Mouse (Mus musculus): Measurements from ENCODE around the gene Lysmd1. TPM values are rescaled to one million over a fixed set of nuclear protein-coding genes. Genes with fewer than 3 reads are reported as not detected.
"Not testable (repeated sequence)": the region's sequence is repeated elsewhere in the genome, so short reads cannot be mapped to it uniquely, and the experiment has no call there.

The Lysmd1 gene
- polyA plus RNA-seq, 1 experiment from 2014 or later, result 9.7 TPM

DNA sequence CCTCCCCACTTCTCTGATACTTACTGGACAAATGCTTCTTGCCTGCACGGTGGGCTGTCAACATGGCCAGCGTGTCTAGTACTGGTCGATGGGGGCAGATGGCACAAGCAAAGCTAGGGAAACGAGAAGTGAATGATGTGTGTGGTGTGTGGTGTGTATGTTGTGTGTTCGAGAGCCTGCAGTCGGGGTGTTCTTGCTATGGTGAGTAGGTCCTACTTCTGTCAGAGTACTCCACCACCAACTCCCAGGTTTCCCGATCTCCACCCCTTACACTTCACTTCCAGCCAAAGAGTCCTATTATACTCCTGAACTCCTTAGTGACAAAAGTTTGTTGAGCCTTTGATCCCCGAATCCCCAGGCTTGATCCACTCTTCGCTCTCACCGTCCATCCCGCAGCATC, 712 bp upstream of the Lysmd1 start:
- 48% methylated on average over 11 of the region's 11 CpGs for WGBS
- Histone ChIP-seq H3K9ac (ENCODE audit: low read length) (peak overlapping the region; percentile 81), H3K4me3 (ENCODE audit: low read length) (peak overlapping the region; percentile 89), H3K27me3 (ENCODE audit: control insufficient read depth, insufficient read depth, low read length) (no peaks in the 10 kb centered on the region), H3K27ac (ENCODE audit: low read length) (peak overlapping the region; percentile 84; the same call in 1 of the 2 replicates), H3K9me3 (replicated peaks; ENCODE audit: control insufficient read depth, low read length) (no peaks in the 10 kb centered on the region), H3K4me2 (ENCODE audit: low read depth, low read length) (peak overlapping the region; percentile 90), H3K36me3 (ENCODE audit: control insufficient read depth, insufficient read depth) (peaks cover 8% of the 10 kb centered on the region), H3K4me1 (ENCODE audit: control insufficient read depth, insufficient read depth, low read length) (peaks cover 17% of the 10 kb centered on the region)
- ATAC-seq (replicated peaks; ENCODE audit: extremely low read depth, insufficient read depth, low FRiP score), result no peak

DNA sequence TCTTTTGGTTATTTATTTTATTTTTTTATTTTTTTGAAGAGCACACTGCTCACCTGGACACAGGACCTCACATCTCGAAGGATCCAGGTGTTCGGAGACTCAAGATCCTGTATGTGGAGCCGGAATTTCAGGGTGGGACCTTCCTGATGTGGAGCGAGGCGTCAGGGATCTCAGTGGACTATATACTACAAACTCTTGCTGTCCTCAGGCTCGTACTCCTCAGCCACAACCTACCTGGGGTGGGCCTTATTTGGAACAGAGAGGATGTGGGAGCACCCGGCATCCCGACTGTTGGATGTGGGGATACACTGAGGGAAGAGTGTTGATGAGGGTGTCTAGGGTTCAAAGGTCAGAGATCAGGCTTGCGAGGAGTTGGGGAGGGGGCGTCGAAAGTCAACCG, 245 bp downstream of the Lysmd1 start:
- not testable (repeated sequence) for H3K36me3 ChIP-seq (ENCODE audit: control insufficient read depth, insufficient read depth); H3K9ac ChIP-seq (ENCODE audit: low read length); H3K27ac ChIP-seq (ENCODE audit: low read length); H3K9me3 ChIP-seq (replicated peaks; ENCODE audit: control insufficient read depth, low read length); H3K27me3 ChIP-seq (ENCODE audit: control insufficient read depth, insufficient read depth, low read length); H3K4me2 ChIP-seq (ENCODE audit: low read depth, low read length)
- Histone ChIP-seq H3K4me1 (ENCODE audit: control insufficient read depth, insufficient read depth, low read length) (peaks cover 15% of the 10 kb centered on the region), H3K4me3 (ENCODE audit: low read length) (peak overlapping the region; percentile 89; the same call in 1 of the 2 replicates)
- peak; percentile 23 for ATAC-seq (replicated peaks; ENCODE audit: extremely low read depth, insufficient read depth, low FRiP score)
- WGBS, result no CpG with 5 or more reads among the region's 12 CpGs

DNA sequence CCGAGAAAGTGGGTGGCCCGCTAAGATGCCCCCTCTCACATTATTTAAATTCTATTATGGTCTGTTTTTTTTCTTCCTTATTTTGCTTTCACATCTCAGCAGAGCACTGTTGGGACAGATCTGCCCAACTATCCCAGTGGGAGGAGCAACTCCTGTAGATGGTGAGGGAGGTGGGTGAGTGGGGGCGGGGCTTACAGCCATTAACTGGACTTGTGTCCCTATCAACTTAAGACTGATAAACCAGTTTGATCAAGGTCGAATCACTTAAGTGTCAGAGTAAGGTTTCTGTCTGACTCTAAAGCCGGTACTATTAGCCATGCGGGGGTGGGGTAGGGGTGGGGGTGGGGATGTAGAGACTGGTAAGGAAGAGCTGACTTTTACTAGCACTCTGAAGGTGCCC, 1.1 kb downstream of the Lysmd1 start:
- Histone ChIP-seq H3K4me1 (ENCODE audit: control insufficient read depth, insufficient read depth, low read length) (peaks cover 13% of the 10 kb centered on the region), H3K4me2 (ENCODE audit: low read depth, low read length) (peak overlapping the region; percentile 69), H3K9ac (ENCODE audit: low read length) (peak overlapping the region; percentile 59), H3K36me3 (ENCODE audit: control insufficient read depth, insufficient read depth) (peaks cover 3% of the 10 kb centered on the region; the same call in 1 of the 2 replicates), H3K4me3 (ENCODE audit: low read length) (peak overlapping the region; percentile 49), H3K27me3 (ENCODE audit: control insufficient read depth, insufficient read depth, low read length) (no peaks in the 10 kb centered on the region), H3K9me3 (replicated peaks; ENCODE audit: control insufficient read depth, low read length) (no peaks in the 10 kb centered on the region), H3K27ac (ENCODE audit: low read length) (no peak overlapping the region)
- 12% methylated on average over 6 of the region's 6 CpGs for WGBS
- ATAC-seq (replicated peaks; ENCODE audit: extremely low read depth, insufficient read depth, low FRiP score), result no peak

DNA sequence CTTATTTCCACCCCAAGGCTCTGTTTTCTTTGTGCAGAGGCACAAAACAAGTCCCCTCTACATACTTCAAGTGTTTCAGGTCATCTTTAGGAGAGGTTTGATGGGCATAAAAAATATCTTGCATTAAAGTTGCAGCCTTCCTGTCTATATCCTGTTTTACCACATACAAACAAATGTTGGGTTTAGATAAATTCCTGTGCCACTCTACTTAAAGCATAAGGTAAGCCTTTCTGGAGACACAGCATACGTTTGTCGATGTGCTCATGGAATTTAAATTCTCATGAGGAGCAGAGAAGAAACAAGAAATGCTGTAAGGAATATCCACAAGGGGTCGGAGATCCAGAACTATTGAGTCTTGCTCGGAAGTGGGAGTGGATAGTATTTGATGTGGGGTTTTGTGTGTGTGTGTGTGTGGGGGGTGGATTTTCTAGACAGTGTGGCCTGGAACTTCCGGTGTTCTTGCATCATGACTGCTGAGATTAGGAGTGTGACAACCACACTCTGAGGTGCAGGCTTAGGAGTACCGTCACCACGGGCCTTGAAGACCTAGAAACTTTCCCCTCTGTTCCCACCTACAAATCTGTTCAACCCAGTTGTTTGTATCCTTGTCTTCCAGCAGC, 1.7 kb downstream of the Lysmd1 start:
- no peak for ATAC-seq (replicated peaks; ENCODE audit: extremely low read depth, insufficient read depth, low FRiP score)
- Histone ChIP-seq H3K9me3 (replicated peaks; ENCODE audit: control insufficient read depth, low read length) (no peaks in the 10 kb centered on the region), H3K4me2 (ENCODE audit: low read depth, low read length) (peak overlapping the region; percentile 69), H3K4me3 (ENCODE audit: low read length) (peak overlapping the region; percentile 49), H3K9ac (ENCODE audit: low read length) (no peak overlapping the region), H3K27me3 (ENCODE audit: control insufficient read depth, insufficient read depth, low read length) (no peaks in the 10 kb centered on the region), H3K36me3 (ENCODE audit: control insufficient read depth, insufficient read depth) (peaks cover 4% of the 10 kb centered on the region; the same call in 1 of the 2 replicates), H3K27ac (ENCODE audit: low read length) (no peak overlapping the region), H3K4me1 (ENCODE audit: control insufficient read depth, insufficient read depth, low read length) (peaks cover 13% of the 10 kb centered on the region)
- WGBS, result 72% methylated on average over 7 of the region's 7 CpGs

DNA sequence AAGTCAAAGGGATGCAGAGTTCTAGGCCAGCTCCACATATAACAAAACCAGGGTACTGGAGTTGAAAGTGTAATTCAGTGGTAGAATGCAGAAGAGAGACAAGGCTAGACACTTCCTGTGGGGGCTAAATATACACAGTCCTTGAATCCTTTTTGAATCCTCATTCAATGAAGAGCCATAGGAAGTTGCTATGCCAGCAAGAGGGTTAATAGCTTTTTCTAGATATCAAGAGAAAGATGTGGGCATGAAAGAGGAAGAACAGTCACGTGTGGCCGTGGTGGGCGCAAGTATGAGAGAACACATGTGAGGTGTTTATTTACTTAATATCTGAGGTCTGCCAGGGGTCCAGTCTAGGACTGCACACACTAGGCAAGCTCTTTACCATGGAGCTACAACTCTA, 2.4 kb downstream of the Lysmd1 start:
- Histone ChIP-seq H3K9me3 (replicated peaks; ENCODE audit: control insufficient read depth, low read length) (no peaks in the 10 kb centered on the region), H3K9ac (ENCODE audit: low read length) (no peak overlapping the region), H3K4me3 (ENCODE audit: low read length) (no peak overlapping the region), H3K4me1 (ENCODE audit: control insufficient read depth, insufficient read depth, low read length) (peaks cover 13% of the 10 kb centered on the region), H3K27me3 (ENCODE audit: control insufficient read depth, insufficient read depth, low read length) (no peaks in the 10 kb centered on the region), H3K27ac (ENCODE audit: low read length) (no peak overlapping the region), H3K4me2 (ENCODE audit: low read depth, low read length) (no peak overlapping the region), H3K36me3 (ENCODE audit: control insufficient read depth, insufficient read depth) (peaks cover 4% of the 10 kb centered on the region; the same call in 1 of the 2 replicates)
- 85% methylated on average over 3 of the region's 3 CpGs for WGBS
- ATAC-seq (replicated peaks; ENCODE audit: extremely low read depth, insufficient read depth, low FRiP score), result no peak

DNA sequence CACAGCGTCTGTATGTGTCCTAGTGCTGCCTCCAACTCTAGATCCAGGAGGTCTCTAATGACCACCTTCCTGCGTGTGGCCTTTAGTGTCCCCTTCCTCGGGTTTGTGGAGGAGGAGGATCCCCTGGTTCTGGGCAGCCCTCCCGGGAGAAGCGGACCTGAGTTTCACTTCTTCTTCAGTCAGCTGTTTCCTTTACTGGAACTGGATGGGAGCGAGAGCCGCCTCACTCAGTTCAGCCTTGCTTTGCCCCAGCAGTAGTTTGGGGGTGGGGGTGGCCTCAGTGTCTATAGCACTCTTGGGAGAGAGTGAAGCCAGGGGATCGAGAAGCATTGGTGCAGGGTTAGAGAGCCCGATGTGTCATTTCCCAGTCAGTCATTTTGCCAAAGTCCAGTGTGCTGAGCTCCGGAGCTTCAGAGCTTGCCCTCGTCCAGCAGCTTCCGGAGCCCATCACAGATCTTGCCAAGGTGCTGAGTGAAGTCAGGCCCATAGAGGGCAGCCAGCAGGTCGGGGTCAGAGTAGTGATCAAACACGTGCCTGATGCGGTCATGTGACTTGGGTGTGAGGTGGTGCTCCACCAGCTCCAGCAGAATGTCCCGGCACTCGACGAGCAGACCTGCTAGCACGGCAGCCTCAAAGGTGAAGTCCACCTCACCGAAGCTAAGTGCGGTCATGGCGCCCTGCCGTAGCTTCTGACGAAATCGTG, 5.8 kb downstream of the Lysmd1 start:
- Histone ChIP-seq H3K36me3 (ENCODE audit: control insufficient read depth, insufficient read depth) (peaks cover 4% of the 10 kb centered on the region; the same call in 1 of the 2 replicates), H3K9ac (ENCODE audit: low read length) (no peak overlapping the region), H3K27ac (ENCODE audit: low read length) (no peak overlapping the region), H3K9me3 (replicated peaks; ENCODE audit: control insufficient read depth, low read length) (no peaks in the 10 kb centered on the region), H3K27me3 (ENCODE audit: control insufficient read depth, insufficient read depth, low read length) (no peaks in the 10 kb centered on the region), H3K4me3 (ENCODE audit: low read length) (no peak overlapping the region), H3K4me2 (ENCODE audit: low read depth, low read length) (peak overlapping the region; percentile 3), H3K4me1 (ENCODE audit: control insufficient read depth, insufficient read depth, low read length) (peaks cover 9% of the 10 kb centered on the region)
- no peak for ATAC-seq (replicated peaks; ENCODE audit: extremely low read depth, insufficient read depth, low FRiP score)
- WGBS, result 59% methylated on average over 25 of the region's 25 CpGs

DNA sequence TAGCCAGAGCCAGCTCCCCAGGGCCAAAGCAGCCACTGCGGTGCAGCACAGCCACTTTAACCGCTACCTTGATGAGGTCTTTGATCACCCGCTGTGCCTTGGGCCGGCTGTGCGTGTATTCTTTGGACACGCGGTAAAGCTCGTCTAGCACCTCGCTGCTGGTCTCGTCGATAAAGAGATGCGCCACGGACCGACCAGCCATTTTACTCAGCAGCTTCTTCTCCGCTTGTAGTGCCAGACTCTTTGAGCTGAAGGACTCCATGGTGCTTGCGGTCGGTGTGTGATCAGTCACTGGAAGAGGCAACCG, 6.4 kb downstream of the Lysmd1 start:
- Histone ChIP-seq H3K4me1 (ENCODE audit: control insufficient read depth, insufficient read depth, low read length) (peaks cover 5% of the 10 kb centered on the region), H3K4me3 (ENCODE audit: low read length) (no peak overlapping the region), H3K4me2 (ENCODE audit: low read depth, low read length) (peak overlapping the region; percentile 3), H3K27me3 (ENCODE audit: control insufficient read depth, insufficient read depth, low read length) (no peaks in the 10 kb centered on the region), H3K9me3 (replicated peaks; ENCODE audit: control insufficient read depth, low read length) (no peaks in the 10 kb centered on the region), H3K9ac (ENCODE audit: low read length) (no peak overlapping the region), H3K36me3 (ENCODE audit: control insufficient read depth, insufficient read depth) (peaks cover 4% of the 10 kb centered on the region; the same call in 1 of the 2 replicates), H3K27ac (ENCODE audit: low read length) (no peak overlapping the region)
- ATAC-seq (replicated peaks; ENCODE audit: extremely low read depth, insufficient read depth, low FRiP score), result no peak
- WGBS, result 66% methylated on average over 18 of the region's 18 CpGs

DNA sequence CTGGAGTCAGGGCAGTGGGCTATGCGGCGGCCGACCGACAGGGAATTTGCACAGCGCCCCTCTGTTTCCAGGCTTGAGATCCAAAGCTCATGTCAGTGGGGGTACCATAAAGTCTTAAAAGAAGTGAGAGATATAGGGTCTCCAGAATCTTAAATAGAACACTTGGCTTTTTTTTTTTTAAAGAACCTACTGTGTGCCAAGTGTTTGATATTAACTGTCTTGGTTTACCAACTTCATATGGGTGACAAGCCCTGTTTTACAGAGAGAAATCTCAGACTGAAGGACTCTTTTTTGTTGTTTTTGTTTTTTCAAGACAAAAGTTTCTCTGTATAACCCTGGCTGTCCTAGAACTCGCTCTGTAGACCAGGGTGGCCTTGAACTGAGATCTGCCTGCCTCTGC, 6.9 kb downstream of the Lysmd1 start:
- no peaks in the 10 kb centered on the region for H3K9me3 ChIP-seq (replicated peaks; ENCODE audit: control insufficient read depth, low read length)
- H3K9ac ChIP-seq (ENCODE audit: low read length), result no peak overlapping the region
- ATAC-seq (replicated peaks; ENCODE audit: extremely low read depth, insufficient read depth, low FRiP score), result no peak
- no peak overlapping the region for H3K27ac ChIP-seq (ENCODE audit: low read length)
- peaks cover 4% of the 10 kb centered on the region; the same call in 1 of the 2 replicates for H3K36me3 ChIP-seq (ENCODE audit: control insufficient read depth, insufficient read depth)
- no peak overlapping the region for H3K4me2 ChIP-seq (ENCODE audit: low read depth, low read length)
- WGBS, result 88% methylated on average over 6 of the region's 6 CpGs
- H3K4me1 ChIP-seq (ENCODE audit: control insufficient read depth, insufficient read depth, low read length), result no peaks in the 10 kb centered on the region
- no peak overlapping the region for H3K4me3 ChIP-seq (ENCODE audit: low read length)
- H3K27me3 ChIP-seq (ENCODE audit: control insufficient read depth, insufficient read depth, low read length), result no peaks in the 10 kb centered on the region

DNA sequence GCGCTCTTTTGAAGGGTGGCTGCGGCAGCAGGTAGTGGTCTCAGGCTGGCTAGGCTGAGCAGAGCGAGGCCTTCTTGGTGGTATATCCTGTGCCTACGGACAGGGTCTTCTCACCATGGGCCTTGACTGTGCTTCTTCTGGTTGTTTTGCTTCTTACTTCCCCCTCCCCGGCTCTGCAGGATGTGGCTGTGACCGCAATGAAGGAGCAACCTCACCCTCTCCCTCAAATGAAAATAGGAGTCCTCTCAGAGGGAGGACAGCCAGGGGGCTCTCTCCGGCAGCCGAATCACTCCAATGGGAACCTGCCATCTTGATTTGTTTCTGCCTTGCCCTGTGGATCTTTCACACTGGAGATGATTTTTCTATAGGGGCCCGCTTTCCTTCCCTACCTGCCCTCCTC, 7.6 kb downstream of the Lysmd1 start:
- no peak for ATAC-seq (replicated peaks; ENCODE audit: extremely low read depth, insufficient read depth, low FRiP score)
- Histone ChIP-seq H3K4me3 (ENCODE audit: low read length) (0 out of 2 replicates have a peak overlapping the region, but pooled peaks have one; percentile 6), H3K4me2 (ENCODE audit: low read depth, low read length) (no peak overlapping the region), H3K27me3 (ENCODE audit: control insufficient read depth, insufficient read depth, low read length) (no peaks in the 10 kb centered on the region), H3K36me3 (ENCODE audit: control insufficient read depth, insufficient read depth) (peaks cover 4% of the 10 kb centered on the region; the same call in 1 of the 2 replicates), H3K9me3 (replicated peaks; ENCODE audit: control insufficient read depth, low read length) (no peaks in the 10 kb centered on the region), H3K9ac (ENCODE audit: low read length) (no peak overlapping the region), H3K27ac (ENCODE audit: low read length) (peak overlapping the region; percentile 51), H3K4me1 (ENCODE audit: control insufficient read depth, insufficient read depth, low read length) (no peaks in the 10 kb centered on the region)
- WGBS, result 80% methylated on average over 9 of the region's 9 CpGs

All from heart, embryonic 16.5 days (tissue).